Mouse (Mus musculus) bone marrow, adult 2 months (tissue): ENCODE data around the gene Pfdn2.

Experiments used
- CTCF ChIP-seq: fragments of 200-500 bp; IDR thresholded peaks from 2 replicates; pipeline ENCODE4 v1.5.1; 2011; ENCODE audit warnings: low read length, control low read depth; ENCODE audit not compliant: control insufficient read depth, insufficient read depth
- POLR2A ChIP-seq: fragments of 200-500 bp; IDR thresholded peaks from 2 replicates; pipeline ENCODE4 v1.6.1; 2011; ENCODE audit warnings: low read depth, mild to moderate bottlenecking, control low read depth, low read length, borderline replicate concordance; ENCODE audit not compliant: control insufficient read depth

DNA sequence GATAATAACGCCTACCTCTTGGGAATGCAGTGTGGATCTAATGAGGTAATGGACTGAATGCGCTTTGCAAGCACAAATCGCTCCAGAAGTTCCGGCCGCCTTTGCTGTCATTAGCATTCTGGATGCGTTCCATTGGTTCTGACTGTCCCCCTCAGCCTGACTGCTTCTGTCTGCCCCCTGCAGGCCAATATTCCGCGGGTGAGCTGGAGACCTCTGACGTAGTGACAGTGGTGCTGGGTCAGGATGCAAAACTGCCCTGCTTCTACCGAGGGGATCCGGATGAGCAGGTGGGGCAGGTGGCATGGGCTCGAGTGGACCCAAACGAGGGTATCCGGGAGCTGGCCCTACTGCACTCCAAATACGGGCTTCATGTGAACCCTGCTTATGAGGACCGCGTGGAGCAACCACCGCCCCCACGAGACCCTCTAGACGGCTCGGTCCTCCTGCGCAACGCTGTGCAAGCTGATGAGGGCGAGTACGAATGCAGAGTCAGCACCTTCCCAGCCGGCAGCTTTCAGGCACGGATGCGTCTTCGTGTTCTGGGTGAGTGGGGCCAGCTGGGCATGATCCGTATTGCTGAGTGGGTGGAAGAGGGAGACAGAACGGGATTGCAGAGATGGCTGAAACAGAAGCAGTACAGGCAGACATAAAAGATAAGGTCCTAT lies 34.6 kb downstream of the Pfdn2 start:
- peak; percentile 87 for TF ChIP-seq CTCF
- no peak for TF ChIP-seq POLR2A
